Mouse (Mus musculus) c-Kit-positive CD71-negative TER-119-negative erythroid progenitor cells, embryonic 14.5 days (primary cell): ENCODE measurements around the gene Tex33.

Experiments
- DNase-seq: peaks from one replicate; pipeline ENCODE4 v3.0.0-alpha.2; 2013; ENCODE audit warnings: low read depth

Tex33 gene

DNA sequence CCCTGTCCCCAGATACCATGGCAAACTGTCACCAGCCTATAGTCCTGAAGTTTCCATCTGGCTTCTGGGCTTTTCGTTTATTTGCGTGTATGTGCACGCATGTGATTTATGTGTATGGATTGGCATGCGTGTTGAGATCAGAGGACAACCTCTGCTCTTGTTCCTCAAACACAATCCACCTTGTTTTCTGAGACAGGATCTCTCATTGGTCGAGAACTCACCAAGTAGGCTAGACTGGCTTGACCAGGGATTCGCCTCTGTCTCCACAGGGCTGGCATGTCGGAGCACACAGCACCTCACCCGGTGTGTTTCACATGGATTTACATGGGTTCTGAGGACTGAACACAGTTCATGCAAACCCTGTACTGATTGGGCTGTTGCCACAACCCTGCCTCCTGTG is 18.4 kb upstream of the Tex33 start:
- no peak for DNase-seq

DNA sequence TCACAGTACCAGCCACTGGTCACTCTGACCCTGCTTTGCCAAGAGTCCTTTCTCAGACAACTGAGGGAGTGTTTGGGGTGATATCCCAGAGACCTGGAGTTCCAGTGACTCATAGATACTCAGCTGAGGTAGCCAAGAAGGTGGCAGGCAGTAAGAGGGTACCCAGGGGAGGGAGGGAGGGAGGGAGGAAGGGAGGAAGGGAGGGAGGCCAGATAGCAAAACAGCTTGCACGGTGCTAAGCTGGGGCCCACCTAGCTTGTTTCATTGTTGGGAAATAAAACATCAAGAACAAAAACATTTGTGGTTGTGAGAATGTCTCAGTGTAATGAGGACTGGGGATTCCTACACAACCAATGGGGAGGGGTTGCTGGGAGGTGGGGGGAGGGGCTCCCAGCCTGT is 18.0 kb upstream of the Tex33 start:
- no peak for DNase-seq

DNA sequence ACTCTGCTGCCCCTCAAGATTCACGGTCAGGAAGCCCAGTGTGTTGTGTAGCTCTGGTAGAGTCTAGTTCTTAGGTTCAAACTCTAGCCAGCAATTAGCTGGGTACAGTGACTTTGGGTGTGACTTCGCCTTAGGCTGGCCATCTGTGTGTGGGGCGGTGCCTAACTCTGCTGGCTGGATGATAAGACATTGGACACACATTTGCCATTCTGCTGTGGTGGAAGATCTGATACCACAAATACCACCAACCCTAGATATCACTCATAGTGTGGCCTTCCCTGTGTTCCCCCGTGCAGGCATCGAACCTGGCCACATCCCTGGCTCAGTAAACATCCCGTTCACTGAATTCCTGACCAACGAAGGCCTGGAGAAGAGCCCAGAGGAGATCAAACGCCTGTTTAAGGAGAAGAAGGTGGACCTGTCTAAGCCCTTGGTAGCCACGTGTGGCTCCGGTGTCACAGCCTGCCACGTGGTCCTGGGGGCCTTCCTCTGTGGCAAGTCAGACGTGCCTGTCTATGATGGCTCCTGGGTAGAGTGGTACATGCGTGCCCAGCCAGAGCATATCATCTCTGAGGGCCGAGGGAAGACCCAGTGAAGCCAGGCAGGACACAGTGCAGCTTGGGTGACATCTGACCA is 17.5 kb upstream of the Tex33 start:
- DNase-seq, result no peak

DNA sequence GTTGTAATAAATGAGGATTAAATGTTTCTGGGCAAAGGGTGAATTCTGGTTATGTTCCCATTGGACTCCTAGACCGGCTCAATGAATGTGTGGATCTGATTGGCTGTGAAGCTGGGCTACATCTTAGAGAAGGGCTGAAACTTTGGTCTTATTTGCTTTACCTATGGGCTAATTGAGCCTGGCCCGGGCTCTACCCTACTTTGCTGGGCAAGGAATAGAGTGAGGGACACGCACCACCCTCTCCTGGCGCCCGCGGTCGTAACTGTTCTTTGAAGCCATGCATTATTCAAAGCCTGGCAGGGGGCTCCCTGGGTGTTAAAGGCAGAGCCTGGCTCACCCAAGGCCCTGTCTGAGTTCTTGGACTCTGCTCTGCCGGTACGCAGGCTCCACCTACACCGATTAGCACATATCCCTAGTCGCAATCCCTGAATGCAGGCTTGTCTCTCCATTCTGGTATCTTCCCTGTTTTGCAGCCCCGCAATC is 13.9 kb upstream of the Tex33 start:
- DNase-seq, result no peak

DNA sequence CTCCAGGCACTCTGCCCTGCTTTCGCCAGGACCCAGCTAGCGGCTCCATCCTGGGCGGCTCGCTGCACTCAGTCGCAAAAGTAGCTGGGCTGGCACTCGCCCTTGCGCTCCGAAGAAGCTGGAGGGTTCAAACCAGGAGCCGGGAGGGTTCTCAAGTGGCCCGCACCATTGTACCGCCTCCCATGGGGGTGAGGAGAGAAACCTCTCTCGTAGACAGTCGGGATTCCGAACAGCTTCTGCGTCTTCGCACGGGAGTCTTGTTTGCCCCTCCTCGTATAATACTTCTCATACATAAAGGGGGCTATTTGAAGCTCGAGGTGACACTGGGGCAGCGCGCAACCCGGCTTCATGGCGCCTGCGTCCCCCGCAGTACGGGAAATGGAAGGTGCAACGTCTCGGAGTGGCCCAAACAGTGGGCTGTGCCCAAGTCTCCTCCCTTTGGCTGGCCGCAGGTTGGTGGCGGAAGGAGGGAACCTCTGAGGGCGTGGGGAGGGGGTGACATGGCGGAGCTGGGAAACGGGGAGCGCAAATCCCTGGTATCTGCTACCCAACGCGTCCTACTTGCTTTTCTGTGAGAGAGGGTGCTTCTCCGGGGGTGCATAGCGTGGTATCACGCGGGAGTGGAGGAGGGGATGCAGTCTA is 10.7 kb upstream of the Tex33 start, which contains the start of gene Mpst:
Gene Mpst (plus strand): TSS at position 124 of the 642 bp plus-strand sequence.
- peak; percentile 81 for DNase-seq

DNA sequence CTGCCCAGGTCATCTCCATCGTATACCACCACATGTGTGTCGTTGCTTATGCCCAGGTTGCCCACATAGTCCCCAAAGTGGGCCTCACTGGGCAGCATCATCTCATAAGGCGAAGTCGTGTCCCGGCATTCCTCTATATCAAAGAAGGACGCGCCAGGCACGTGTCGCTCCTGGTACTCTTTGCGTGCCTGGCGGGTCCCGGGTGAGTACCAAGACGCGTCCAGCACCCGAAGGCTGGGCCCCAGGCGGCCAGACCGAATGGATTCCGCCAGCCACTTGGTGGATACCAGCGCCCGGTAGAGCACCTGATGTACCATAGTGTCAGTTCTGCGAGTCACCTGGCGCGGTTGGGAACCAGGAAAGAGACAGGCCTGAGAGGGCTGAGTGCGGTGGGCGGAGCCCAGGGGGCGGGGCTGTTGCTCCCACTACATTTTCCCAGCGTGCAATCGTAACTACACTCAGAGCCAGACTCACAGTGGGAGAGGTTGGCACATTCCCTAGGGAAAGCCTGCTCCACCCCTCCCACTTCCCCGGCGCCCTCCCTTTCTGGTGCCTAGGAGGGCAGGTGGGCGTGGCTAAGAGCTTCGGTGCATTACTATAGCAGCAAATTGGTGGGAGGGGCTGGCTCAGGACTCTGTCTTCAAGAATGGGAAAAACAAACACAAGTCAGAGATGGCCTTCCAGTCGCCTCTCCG is 10.0 kb upstream of the Tex33 start, which contains the start of gene Tst:
Gene Tst (minus strand): TSS at position 391 of the 695 bp plus-strand sequence.
- DNase-seq, result peak; percentile 58

DNA sequence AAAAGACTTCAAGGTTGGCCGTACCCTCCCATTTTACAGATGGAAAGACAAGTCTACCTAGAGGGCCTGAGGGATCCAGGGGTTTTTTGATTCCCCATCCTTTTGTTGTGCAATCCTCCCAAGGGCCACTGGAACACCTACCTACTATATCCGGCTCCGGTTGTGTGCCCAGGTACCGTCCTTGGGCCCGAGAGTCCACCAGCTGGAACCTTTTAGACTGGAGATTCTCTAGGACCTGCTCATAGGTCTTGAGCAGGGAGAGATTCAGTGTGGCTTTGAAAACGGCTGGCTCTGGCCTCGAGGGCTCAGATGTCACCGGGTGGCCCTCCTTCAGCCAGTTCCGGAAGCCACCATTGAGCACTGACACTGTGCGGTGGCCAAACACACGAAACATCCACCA is 9.4 kb upstream of the Tex33 start:
- no peak for DNase-seq

DNA sequence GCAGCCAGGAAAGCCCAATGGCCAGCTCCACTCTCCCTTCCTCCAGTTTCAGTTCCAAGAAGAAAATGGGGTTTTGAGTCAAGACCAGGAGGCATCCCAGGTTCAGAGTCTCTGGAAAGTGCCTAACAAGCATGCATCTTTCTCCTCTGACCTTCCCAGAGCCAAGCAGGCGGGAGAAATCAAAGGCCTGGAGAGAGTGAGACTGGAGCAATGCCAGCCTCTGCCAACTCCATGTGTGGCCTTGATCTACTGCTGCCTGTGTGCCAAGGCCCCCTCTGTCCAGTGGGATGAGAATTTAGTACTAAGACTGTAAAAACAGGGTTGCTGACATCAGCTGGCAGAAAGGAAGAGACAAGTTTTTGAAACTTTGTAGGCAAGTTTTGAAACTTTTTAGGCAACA is 8.2 kb upstream of the Tex33 start:
- DNase-seq, result no peak

DNA sequence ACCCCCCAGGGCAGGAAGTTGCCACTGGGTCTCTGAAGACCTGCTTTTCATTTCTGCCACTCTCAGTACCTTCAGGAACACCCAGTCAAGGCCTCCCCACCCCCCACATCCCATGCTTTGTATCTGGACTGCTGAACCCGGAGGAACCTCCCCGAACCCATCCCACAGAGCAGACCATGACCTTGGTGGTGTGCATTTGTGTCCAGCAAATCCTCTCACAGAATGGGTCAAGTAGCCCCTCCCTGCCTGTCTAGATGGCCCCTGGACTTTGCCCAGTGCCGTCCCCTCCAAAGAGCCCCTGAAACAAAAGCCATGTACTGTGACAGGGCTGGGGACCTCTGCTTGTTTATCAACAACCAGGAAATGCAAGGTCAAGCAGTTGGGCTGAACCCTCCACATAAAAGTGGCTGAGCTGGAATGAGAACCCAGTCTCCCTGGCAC is 7.6 kb upstream of the Tex33 start:
- no peak for DNase-seq

DNA sequence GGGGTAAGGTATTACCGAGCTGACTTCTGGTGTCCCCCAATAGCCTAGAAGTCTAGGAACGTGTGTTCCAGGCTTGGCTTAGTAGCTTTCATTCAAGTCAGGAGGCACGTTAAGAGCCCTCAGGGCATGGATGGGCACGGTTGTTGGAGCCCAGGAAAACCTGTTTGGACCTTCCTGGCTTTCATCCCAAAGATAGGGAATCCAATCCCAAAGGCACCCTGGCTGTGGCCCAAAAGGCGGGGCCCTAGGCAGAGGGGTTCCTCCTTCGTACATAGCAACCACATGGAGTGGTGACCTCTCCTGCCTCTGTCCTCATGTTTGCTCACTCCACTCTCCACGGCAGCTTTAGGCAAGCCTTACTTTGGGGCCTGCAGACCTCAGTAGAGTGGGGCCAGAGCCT is 6.7 kb upstream of the Tex33 start:
- no peak for DNase-seq

DNA sequence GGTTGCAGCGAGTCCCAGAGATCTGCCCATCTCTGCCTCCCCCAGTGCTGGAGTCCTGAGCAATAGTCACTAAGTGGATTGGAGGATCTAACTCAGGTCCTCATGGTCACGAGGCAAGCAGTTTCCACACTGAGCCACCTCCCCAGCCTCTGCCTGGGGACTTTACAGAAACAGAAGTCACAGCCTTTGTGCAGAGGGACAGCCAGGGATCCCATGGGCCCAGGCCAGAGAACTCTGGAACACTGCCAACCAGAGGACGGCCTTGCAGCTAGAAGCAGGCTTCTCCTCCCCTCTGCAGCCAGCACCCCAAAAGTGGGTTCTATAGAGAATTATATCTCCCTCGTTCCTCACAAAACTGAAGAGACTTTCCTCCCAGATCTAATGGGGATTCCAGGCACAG is 6.2 kb upstream of the Tex33 start:
- DNase-seq, result no peak

DNA sequence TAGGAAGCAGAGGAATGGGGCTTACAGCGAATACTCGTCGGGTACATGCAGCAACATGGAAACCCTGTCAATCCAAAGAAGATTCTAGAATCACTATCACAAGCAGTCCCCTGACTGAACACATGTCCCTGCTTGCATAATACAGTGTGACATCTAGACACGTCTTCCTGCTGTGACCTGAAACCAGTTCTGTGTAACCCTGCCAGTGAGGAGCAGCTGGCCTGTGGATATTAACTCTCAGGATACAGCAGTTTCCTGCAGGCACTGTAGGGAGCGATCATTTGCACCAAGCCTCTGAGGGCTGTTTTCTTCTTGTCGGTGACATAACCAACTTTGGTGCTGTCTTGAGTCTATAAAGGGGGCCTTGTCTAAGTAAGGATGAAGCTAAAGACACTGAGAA is 5.6 kb upstream of the Tex33 start:
- DNase-seq, result no peak

DNA sequence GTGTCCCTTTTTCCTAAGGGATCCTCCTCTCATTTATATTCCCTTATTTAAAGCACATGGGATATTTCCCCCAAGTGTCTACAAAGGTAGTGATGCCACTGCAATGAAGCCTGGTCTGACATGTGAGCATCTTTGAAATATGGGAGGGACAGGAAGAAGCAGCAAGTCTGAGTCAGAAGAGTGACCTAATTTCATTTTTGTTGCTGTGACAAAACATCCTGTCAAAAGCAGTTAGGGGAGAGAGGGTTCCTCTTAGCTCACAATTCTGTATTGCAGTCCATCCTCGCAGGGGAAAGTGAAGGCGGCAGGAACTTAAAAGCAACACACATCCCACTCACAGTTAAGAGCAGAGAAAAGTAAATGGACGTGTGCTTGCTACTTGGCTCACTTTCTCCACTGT is 4.9 kb downstream of the Tex33 start:
- DNase-seq, result no peak

DNA sequence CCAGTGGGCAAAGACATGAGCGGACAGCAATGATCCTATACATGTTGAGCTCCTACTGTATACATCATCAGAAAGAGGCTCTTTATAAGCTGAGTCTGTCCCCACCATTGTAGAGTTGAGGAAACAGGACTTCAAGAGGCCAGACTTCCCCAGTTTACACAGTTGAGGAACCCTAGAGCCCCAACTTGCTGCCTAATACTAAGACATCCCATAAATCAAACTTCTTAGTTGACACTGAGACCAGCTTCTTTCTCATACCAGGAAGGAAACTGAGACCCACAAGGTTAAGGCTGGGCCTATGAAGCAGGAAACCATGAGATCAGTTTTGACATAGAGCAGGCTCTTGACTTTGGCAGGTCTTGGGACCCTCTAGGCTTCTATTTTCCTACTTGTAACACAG is 10.1 kb downstream of the Tex33 start:
- no peak for DNase-seq

DNA sequence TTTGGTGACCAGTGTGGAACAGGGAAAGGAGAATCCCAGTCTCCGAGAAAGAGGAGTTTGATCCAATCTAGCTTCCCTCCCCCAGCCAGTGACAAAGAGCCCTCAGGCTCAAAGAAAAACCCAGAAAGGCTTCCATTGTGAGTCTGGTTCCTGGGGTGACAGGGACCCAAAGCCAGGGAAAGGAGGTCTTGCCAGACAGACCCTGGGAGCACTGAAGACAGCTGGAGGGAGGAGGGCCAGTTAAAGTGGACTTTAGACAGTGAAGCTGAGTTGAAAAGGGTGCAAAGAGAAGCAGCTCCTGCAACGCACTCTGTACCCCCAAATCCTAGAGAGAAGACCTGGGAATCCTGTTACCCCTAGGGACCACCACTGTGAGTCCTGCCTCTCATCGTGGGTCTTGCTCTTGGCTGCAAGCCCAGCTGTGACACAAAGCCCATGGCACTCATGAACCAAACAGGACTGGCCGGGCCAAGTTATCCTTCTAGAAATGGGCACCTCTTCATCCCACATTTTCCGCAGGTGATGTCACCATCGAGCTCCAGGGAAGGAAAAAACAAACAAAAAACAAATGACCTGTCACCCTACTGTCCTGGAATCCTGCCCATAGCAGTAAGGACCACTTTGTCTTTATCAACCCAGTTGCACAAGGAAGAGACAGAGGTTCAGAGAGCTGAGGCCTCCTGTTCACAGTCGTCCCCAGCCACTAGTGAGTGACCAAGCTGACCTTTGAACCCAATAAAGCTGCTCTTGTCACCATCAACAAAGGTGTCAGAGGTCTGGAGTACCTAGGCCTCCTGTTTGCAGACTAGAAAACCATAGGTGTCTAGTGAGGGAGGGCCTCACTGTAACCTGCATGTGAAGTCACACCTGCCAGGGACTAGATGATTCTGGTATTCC is 11.2 kb downstream of the Tex33 start:
- no peak for DNase-seq

DNA sequence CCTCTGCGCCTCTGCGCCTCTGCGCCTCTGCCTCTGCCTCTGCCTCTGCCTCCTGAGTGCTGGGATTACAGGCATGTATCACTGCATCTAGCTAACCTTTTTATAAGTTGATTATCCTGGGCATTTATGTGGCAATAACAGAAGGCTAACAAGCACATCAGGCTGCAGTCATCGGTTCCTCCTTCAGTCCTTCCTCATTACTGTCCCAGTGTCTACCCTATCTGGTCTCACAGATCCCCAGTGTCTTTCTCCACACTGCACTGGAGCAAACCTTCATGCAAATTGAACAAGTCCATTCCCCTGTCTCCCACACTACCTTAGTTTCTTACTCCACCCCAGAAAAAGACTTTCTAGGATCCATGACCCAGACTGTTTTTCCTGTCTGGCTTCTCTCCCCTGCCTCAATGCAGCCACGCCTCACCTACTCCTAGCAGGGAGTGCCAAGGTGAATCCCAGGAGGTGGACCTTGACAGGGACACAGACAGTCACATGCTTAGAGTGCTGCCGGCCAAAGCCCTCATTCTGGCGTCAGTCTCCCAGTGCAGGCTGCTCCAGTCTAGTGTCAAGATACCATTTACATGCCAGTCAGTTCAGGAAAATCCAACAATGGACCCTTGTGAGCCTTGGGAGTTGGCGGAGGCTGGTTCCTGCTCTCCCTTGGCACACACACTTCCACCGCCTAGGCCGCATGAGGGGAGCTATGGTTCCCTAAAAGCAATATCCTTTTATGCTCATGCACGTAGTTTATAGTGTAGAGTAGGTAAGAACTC is 12.1 kb downstream of the Tex33 start:
- DNase-seq, result no peak

DNA sequence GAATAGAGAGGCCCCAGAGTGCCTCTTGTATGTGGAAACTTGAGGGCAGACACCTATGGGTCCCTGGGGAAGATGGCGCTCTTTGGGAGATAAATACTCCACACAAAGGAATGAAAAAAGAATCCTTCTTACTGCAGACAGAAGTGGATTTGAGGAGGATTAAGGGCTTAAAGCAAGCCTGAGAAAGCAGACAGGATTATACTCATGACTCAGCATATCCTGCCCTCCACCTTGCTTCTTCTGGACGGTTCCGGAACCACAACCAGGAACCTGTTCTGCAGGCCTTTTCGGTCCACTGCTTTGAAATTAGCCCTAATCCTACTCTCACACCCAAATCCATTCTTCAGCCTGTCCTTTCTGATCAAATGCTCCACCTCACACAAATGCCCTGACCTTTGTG is 13.6 kb downstream of the Tex33 start:
- DNase-seq, result no peak

DNA sequence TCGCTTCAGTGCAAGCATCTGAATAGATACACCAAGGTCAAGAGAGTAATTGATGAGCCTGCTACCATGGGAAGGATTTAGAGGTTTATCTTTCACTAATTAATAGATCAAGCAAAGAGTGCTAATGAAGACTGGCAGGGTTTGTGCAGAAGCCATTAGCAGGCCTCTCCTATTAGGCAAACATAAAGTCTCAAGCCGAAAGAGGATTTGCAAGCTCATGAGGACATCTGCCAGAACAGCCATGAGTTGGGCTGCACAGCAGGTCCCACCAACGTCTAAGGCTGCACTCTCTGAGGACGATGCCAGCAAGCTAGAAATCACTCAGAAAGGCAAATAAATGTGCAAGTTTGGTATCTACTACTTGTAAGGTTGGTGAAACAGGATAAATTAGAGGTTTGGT is 15.0 kb downstream of the Tex33 start:
- no peak for DNase-seq

DNA sequence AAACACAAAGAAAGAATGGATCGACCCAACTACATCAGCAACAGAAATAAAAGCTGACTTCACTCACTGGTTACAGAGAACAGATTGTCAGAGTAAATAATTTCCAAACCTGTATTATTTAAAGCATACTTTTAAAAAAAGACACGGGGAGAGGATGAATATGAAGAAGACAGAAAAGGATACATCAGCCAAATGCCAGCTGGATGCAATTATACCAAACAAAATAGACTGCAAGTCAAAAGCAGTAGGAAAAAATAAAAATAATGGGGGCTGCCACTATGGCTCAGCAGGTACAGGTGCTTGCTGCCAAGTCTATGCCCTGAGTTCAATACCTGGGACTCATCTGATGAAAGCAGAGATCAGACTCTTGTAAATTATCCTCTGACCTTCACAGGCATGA is 15.5 kb downstream of the Tex33 start:
- no peak for DNase-seq

DNA sequence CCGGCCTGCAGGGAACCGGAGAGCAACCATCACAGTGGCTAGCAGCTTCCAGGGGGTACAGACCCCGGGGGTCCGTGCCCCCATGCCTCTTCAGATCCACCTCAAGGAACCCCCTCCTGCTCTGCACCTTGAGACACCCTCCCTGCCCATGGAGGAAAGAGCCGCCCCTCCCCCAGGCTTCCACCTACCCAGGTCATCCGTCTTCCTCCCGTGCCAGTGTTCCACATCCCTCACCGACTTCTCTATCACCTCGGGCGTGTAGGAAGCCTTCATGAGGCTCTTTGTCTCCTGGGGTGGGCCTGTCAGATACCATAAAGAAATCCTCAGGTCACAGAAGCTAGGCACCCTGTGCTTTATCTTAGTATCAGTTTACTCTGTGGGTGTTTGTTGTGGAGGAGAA is 17.2 kb downstream of the Tex33 start:
- no peak for DNase-seq

DNA sequence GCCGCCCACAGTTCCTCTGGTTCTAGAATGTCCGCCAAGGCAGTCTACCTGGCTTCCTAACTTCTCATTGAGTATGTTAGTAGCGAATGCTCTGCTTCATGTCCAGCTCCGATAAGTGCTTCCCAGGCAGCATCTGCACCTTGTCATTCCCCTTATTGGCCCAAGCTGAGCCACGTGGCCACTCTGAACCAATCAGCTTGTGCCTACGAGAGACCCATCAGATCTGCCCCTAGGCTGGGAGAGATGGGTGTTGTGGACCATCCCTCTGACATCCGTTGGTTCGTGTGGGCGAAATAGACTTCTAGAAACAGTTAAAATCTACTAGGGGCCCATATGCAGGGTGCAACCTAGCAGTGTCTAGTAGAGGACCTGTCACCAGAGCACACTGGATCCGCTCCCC is 17.9 kb downstream of the Tex33 start:
- DNase-seq, result no peak
